Mouse (Mus musculus) MEL (cell line): Measurements from ENCODE around the gene Phox2b. TPM values are rescaled to one million over a fixed set of nuclear protein-coding genes. Genes with fewer than 3 reads are reported as not detected.

Experiments used
- DNase-seq: peaks from one replicate; pipeline ENCODE4 v3.0.0; 2011; ENCODE audit warnings: low read depth, low spot score
- H3K27ac ChIP-seq: 2 replicates; pipeline ENCODE4 v1.5.1; 2012; ENCODE audit warnings: low read depth, mild to moderate bottlenecking, control low read depth, low read length, moderate library complexity; ENCODE audit not compliant: control insufficient read depth
- H3K27me3 ChIP-seq, 2 experiments: fragments of 150-350 bp in 1 of 2; sonication (generic) in 1 of 2; 2 replicates each; pipeline ENCODE4 v1.6.1; 2012; ENCODE audit warnings: low read length in 2 of 2, mild to moderate bottlenecking in 2 of 2, improper control_type of control experiment in 1 of 2, moderate library complexity in 1 of 2; ENCODE audit not compliant: insufficient read depth in 2 of 2, control insufficient read depth in 1 of 2
- H3K36me3 ChIP-seq, 2 experiments: 2 replicates each; pipeline ENCODE4 v1.6.1; 2012 to 2014; ENCODE audit warnings: low read length in 2 of 2, improper control_type of control experiment in 1 of 2, inconsistent platforms in 1 of 2, mild to moderate bottlenecking in 1 of 2; ENCODE audit not compliant: insufficient read depth in 2 of 2, control insufficient read depth in 1 of 2
- H3K4me1 ChIP-seq, 2 experiments: fragments of 150-350 bp in 1 of 2; sonication (generic) in 1 of 2; 2 replicates each; pipeline ENCODE4 v1.6.1; 2012; ENCODE audit warnings: low read length in 2 of 2, improper control_type of control experiment in 1 of 2, mild to moderate bottlenecking in 1 of 2; ENCODE audit not compliant: insufficient read depth in 2 of 2, control insufficient read depth in 1 of 2
- H3K4me3 ChIP-seq, 2 experiments: fragments of 150-350 bp in 1 of 2; sonication (generic) in 1 of 2; 2 replicates each; pipeline ENCODE4 v1.5.1; 2012; ENCODE audit warnings: low read depth in 2 of 2, low read length in 2 of 2, mild to moderate bottlenecking in 2 of 2, moderate library complexity in 2 of 2, control low read depth in 1 of 2, improper control_type of control experiment in 1 of 2; ENCODE audit not compliant: control insufficient read depth in 1 of 2, insufficient read depth in 1 of 2
- H3K79me2 ChIP-seq: 2 replicates; pipeline ENCODE4 v1.6.1; 2012; ENCODE audit warnings: mild to moderate bottlenecking, low read length, moderate library complexity; ENCODE audit not compliant: control insufficient read depth, poor library complexity, insufficient read depth
- H3K9ac ChIP-seq: 2 replicates; pipeline ENCODE4 v1.6.1; 2012; ENCODE audit warnings: low read depth, mild to moderate bottlenecking, control low read depth, low read length, moderate library complexity; ENCODE audit not compliant: control insufficient read depth, poor library complexity, severe bottlenecking
- H3K9me3 ChIP-seq: fragments of 150-350 bp; sonication (generic); replicated peaks from 2 replicates; pipeline ENCODE4 v1.6.1; 2012; ENCODE audit warnings: mild to moderate bottlenecking, low read length, improper control_type of control experiment, moderate library complexity; ENCODE audit not compliant: insufficient read depth
- CHD1 ChIP-seq: IDR thresholded peaks from 2 replicates; pipeline ENCODE4 v1.6.1; 2012; ENCODE audit warnings: low read depth, mild to moderate bottlenecking, inconsistent platforms, low read length, improper control_type of control experiment
- CTCF ChIP-seq, 3 experiments: IDR thresholded peaks in 2 of 3; conservative IDR thresholded peaks in 1 of 3; 2 replicates each; pipeline ENCODE4 v1.5.1; 2011 to 2012; ENCODE audit warnings: low read length in 3 of 3, low read depth in 2 of 3, mild to moderate bottlenecking in 2 of 3, improper control_type of control experiment in 1 of 3, inconsistent platforms in 1 of 3, mixed read lengths in 1 of 3, moderate library complexity in 1 of 3; ENCODE audit not compliant: control insufficient read depth in 1 of 3, insufficient read depth in 1 of 3, poor library complexity in 1 of 3, severe bottlenecking in 1 of 3
- ELF1 ChIP-seq: IDR thresholded peaks from 2 replicates; pipeline ENCODE4 v1.6.1; 2014; ENCODE audit warnings: low read depth, mild to moderate bottlenecking, inconsistent platforms, low read length, improper control_type of control experiment, moderate library complexity
- ETS1 ChIP-seq: IDR thresholded peaks from 2 replicates; pipeline ENCODE4 v1.6.1; 2012; ENCODE audit warnings: low read depth, mild to moderate bottlenecking, inconsistent platforms, low read length, improper control_type of control experiment, moderate library complexity
- GABPA ChIP-seq: IDR thresholded peaks from 2 replicates; pipeline ENCODE4 v1.6.1; 2012; ENCODE audit warnings: low read depth, mild to moderate bottlenecking, inconsistent platforms, low read length, improper control_type of control experiment, moderate library complexity
- GATA1 ChIP-seq: IDR thresholded peaks from 2 replicates; pipeline ENCODE4 v1.6.1; 2011; ENCODE audit warnings: low read depth, low read length, improper control_type of control experiment
- HCFC1 ChIP-seq: IDR thresholded peaks from 2 replicates; pipeline ENCODE4 v1.6.1; 2012; ENCODE audit warnings: low read depth, mild to moderate bottlenecking, inconsistent platforms, low read length, improper control_type of control experiment, moderate library complexity
- JUND ChIP-seq: IDR thresholded peaks from 2 replicates; pipeline ENCODE4 v1.6.1; 2011; ENCODE audit warnings: low read depth, mild to moderate bottlenecking, improper control_type of control experiment, low read length
- MEF2A ChIP-seq: IDR thresholded peaks from 2 replicates; pipeline ENCODE4 v1.6.1; 2014; ENCODE audit warnings: low read depth, mild to moderate bottlenecking, inconsistent platforms, low read length, improper control_type of control experiment; ENCODE audit not compliant: poor library complexity, insufficient replicate concordance, severe bottlenecking; ENCODE audit errors: extremely low read depth
- MXI1 ChIP-seq: IDR thresholded peaks from 2 replicates; pipeline ENCODE4 v1.6.1; 2011; ENCODE audit warnings: mild to moderate bottlenecking, low read depth, low read length, improper control_type of control experiment
- MYC ChIP-seq: IDR thresholded peaks from 2 replicates; pipeline ENCODE4 v1.6.1; 2011; ENCODE audit warnings: low read depth, mild to moderate bottlenecking, low read length, improper control_type of control experiment, moderate library complexity
- NELFE ChIP-seq: IDR thresholded peaks from 2 replicates; pipeline ENCODE4 v1.6.1; 2011; ENCODE audit warnings: low read depth, low read length, improper control_type of control experiment
- NRF1 ChIP-seq: IDR thresholded peaks from 2 replicates; pipeline ENCODE4 v1.6.1; 2014; ENCODE audit warnings: low read depth, mild to moderate bottlenecking, inconsistent platforms, low read length, improper control_type of control experiment, moderate library complexity; ENCODE audit not compliant: poor library complexity, insufficient read depth, severe bottlenecking
- POLR2A ChIP-seq, 2 experiments: IDR thresholded peaks; 2 replicates each; pipeline ENCODE4 v1.6.1; 2011 to 2012; ENCODE audit warnings: low read length in 2 of 2, mild to moderate bottlenecking in 2 of 2, control low read depth in 1 of 2, improper control_type of control experiment in 1 of 2, low read depth in 1 of 2, moderate library complexity in 1 of 2; ENCODE audit not compliant: control insufficient read depth in 1 of 2, insufficient read depth in 1 of 2, poor library complexity in 1 of 2
- RAD21 ChIP-seq: IDR thresholded peaks from 2 replicates; pipeline ENCODE4 v1.6.1; 2011; ENCODE audit warnings: mild to moderate bottlenecking, low read depth, low read length, improper control_type of control experiment
- SMC3 ChIP-seq: IDR thresholded peaks from 2 replicates; pipeline ENCODE4 v1.6.1; 2011; ENCODE audit warnings: low read depth, low read length, improper control_type of control experiment
- TAL1 ChIP-seq: IDR thresholded peaks from 2 replicates; pipeline ENCODE4 v1.6.1; 2012; ENCODE audit warnings: mild to moderate bottlenecking, inconsistent platforms, low read length, moderate library complexity, mixed read lengths
- TBP ChIP-seq: IDR thresholded peaks from 2 replicates; pipeline ENCODE4 v1.8.0; 2011; ENCODE audit warnings: low read depth, low read length, improper control_type of control experiment
- TCF12 ChIP-seq: IDR thresholded peaks from 2 replicates; pipeline ENCODE4 v1.6.1; 2014; ENCODE audit warnings: low read depth, mild to moderate bottlenecking, inconsistent platforms, low read length, improper control_type of control experiment, moderate library complexity
- UBTF ChIP-seq: IDR thresholded peaks from 2 replicates; pipeline ENCODE4 v1.6.1; 2012; ENCODE audit warnings: low read depth, mild to moderate bottlenecking, inconsistent platforms, low read length, improper control_type of control experiment, moderate library complexity, borderline replicate concordance; ENCODE audit not compliant: insufficient read depth
- USF1 ChIP-seq: IDR thresholded peaks from 2 replicates; pipeline ENCODE4 v1.6.1; 2014; ENCODE audit warnings: low read depth, mild to moderate bottlenecking, inconsistent platforms, low read length, improper control_type of control experiment, moderate library complexity
- ZC3H11A ChIP-seq: IDR thresholded peaks from 2 replicates; pipeline ENCODE4 v1.6.1; 2012; ENCODE audit warnings: low read depth, mild to moderate bottlenecking, inconsistent platforms, low read length, improper control_type of control experiment
- ZKSCAN1 ChIP-seq: IDR thresholded peaks from 2 replicates; pipeline ENCODE4 v1.6.1; 2012; ENCODE audit warnings: low read depth, mild to moderate bottlenecking, inconsistent platforms, low read length, improper control_type of control experiment, moderate library complexity
- polyA plus RNA-seq, 2 experiments: library from polyadenylated mRNA; stranded (reverse) in 1 of 2; unstranded in 1 of 2; fragments of >175 nt in 1 of 2; fragments of >200 nt in 1 of 2; gene quantifications; 2 replicates each; pipeline versions ENCODE4 v1.2.1 to v1.2.4; 2012; ENCODE audit warnings: low replicate concordance in 2 of 2, low read depth in 1 of 2; ENCODE audit not compliant: insufficient read length in 2 of 2, insufficient read depth in 1 of 2, missing spikeins in 1 of 2
- total RNA-seq: library from RNA; depleted of rRNA; stranded (reverse); fragments of 300-350 nt; gene quantifications from 2 replicates; pipeline ENCODE4 v1.2.3, GENCODE M21; 2012

Gene Phox2b
- total and polyA plus RNA-seq, 3 experiments: not detected

GRCm38 (mm10) chr5:67095153-67095552 lies 3.9 kb downstream of the Phox2b start:
- DNase-seq: no peak
- H3K27me3 ChIP-seq: no peaks in the 10 kb centered on the region

GRCm38 (mm10) chr5:67093991-67094390 lies 5.1 kb downstream of the Phox2b start:
- TF ChIP-seq MYC: no peak
- TF ChIP-seq ZKSCAN1: no peak
- TF ChIP-seq NRF1: no peak
- TF ChIP-seq ZC3H11A: no peak
- TF ChIP-seq NELFE: no peak
- no peak for TF ChIP-seq CTCF (IDR thresholded peaks at IDR 0.05 in 2 of 3, conservative IDR thresholded peaks at IDR 0.05 in 1 of 3; ENCODE audit: control insufficient read depth in 1 of 3, insufficient read depth in 1 of 3, low read depth in 2 of 3, low read length in 3 of 3, poor library complexity in 1 of 3, severe bottlenecking in 1 of 3)
- no peak for TF ChIP-seq RAD21
- no peak for TF ChIP-seq TBP
- no peak for TF ChIP-seq GABPA
- no peak for TF ChIP-seq USF1
- no peak for TF ChIP-seq JUND
- TF ChIP-seq ETS1: no peak
- no peak for TF ChIP-seq SMC3
- no peak for TF ChIP-seq UBTF
- Histone ChIP-seq H3K9me3 (no peaks in the 10 kb centered on the region), H3K27ac (no peak overlapping the region), H3K4me3 (no peak overlapping the region), H3K79me2 (no peaks in the 10 kb centered on the region), H3K36me3 (no peaks in the 10 kb centered on the region), H3K27me3 (no peaks in the 10 kb centered on the region), H3K9ac (no peak overlapping the region), H3K4me1 (no peaks in the 10 kb centered on the region)
- no peak for DNase-seq

More at GRCm38 (mm10) chr5:67095153-67095552, 3.9 kb downstream of the Phox2b start:
- Histone ChIP-seq H3K36me3 (no peaks in the 10 kb centered on the region), H3K4me1 (no peaks in the 10 kb centered on the region), H3K27ac (no peak overlapping the region), H3K9me3 (no peaks in the 10 kb centered on the region), H3K79me2 (no peaks in the 10 kb centered on the region), H3K9ac (no peak overlapping the region), H3K4me3 (no peak overlapping the region)
- TF ChIP-seq CHD1: no peak
- no peak for TF ChIP-seq SMC3
- no peak for TF ChIP-seq MEF2A
- no peak for TF ChIP-seq RAD21
- TF ChIP-seq MXI1: no peak
- TF ChIP-seq POLR2A (IDR thresholded peaks at IDR 0.05; ENCODE audit: control insufficient read depth in 1 of 2, insufficient read depth in 1 of 2, low read depth in 1 of 2, low read length in 2 of 2, poor library complexity in 1 of 2): no peak
- TF ChIP-seq TCF12: no peak
- no peak for TF ChIP-seq ELF1
- TF ChIP-seq GABPA: no peak
- no peak for TF ChIP-seq HCFC1
- TF ChIP-seq TAL1: no peak
- no peak for TF ChIP-seq CTCF (IDR thresholded peaks at IDR 0.05 in 2 of 3, conservative IDR thresholded peaks at IDR 0.05 in 1 of 3; ENCODE audit: control insufficient read depth in 1 of 3, insufficient read depth in 1 of 3, low read depth in 2 of 3, low read length in 3 of 3, poor library complexity in 1 of 3, severe bottlenecking in 1 of 3)
- no peak for TF ChIP-seq UBTF
- no peak for TF ChIP-seq GATA1
- TF ChIP-seq USF1: no peak
